Mouse (Mus musculus): ENCODE data around the gene 4921511M17Rik. TPM values are rescaled to one million over a fixed set of nuclear protein-coding genes. Genes with fewer than 3 reads are reported as not detected.
"Not testable (repeated sequence)": the region's sequence is repeated elsewhere in the genome, so short reads cannot be mapped to it uniquely, and the experiment has no call there.

4921511M17Rik gene
- total RNA-seq (2021), result not detected
- long read RNA-seq, experiment 1, result 0 reads
- long read RNA-seq, experiment 2, result 0 reads

DNA sequence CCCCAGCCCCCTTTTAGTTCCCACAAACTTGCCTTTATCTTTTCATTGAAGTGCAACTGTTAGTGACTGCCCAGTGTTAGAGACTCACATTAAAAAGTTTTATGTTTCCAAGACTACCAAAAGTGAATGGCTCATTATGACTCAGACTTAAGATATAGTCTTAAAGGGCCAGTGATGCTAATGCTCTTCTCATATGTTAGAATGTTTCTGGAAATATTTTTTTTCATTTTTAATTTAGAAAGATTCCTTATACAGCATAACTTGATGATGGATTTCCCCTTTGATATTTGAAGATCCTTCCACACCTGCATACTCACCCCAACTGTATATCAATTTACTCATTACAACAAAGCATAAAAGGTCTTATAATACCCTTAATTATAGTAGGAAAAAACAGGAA is at the start of gene 4921511M17Rik:
4921511M17Rik (minus strand) TSS at position 101 of the 400 bp plus-strand sequence.
- DNase-seq, result not testable (repeated sequence)

GRCm38 (mm10) chrX:154054939-154055338 is 21.3 kb upstream of the 4921511M17Rik start, which contains the start of gene Gm10057:
Gene Gm10057, minus strand, starts transcription at chrX:154055039.
- not testable (repeated sequence) for DNase-seq

DNA sequence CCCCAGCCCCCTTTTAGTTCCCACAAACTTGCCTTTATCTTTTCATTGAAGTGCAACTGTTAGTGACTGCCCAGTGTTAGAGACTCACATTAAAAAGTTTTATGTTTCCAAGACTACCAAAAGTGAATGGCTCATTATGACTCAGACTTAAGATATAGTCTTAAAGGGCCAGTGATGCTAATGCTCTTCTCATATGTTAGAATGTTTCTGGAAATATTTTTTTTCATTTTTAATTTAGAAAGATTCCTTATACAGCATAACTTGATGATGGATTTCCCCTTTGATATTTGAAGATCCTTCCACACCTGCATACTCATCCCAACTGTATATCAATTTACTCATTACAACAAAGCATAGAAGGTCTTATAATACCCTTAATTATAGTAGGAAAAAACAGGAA is 21.1 kb downstream of the 4921511M17Rik start, which contains the start of gene Samt1:
Samt1 (minus strand) TSS at position 101 of the 400 bp plus-strand sequence.
- DNase-seq, result not testable (repeated sequence)

DNA sequence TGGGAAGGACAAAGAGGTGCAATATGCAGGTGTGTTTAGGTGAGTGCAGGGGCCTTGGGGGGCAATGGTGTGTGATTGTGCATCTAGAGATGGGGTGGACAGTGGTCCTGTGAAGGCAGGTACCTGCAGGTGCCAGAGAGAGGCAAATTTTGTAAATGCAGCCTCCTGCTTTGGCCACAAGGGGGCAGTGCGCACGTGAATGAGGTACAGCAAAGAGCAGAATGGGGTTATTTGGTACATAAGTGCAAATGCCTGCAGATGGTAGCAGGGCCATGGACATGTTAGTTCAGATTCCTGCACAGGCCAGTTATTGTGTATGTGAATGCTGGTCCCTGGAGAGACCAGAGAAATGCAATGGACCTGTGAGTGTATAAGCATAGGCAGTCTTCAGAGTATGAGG is 56.7 kb downstream of the 4921511M17Rik start:
- DNase-seq, result not testable (repeated sequence)

DNA sequence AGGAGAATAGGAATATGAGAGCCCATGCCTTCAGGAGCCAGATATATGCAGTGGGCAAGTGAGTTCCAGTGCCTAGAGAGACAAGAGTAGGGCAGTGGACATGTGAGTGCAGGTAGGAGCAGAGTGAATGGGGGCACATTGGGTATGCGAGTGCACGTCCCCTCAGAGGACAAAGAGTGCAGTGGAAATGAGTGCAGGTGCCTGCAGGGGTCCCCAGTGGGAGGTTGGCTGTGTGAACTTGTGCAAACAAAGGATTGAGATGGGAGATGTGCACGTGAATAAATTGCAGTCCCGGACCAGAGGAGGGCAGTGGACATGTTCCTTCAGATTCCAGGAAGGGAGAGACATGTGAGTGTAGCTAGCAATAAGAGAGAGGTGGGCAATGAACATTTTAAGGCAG is 57.2 kb downstream of the 4921511M17Rik start:
- not testable (repeated sequence) for DNase-seq

GRCm38 (mm10) chrX:153974450-153974849 is 59.2 kb downstream of the 4921511M17Rik start:
- DNase-seq, result no peak

Other genes with a start within 250 kb of the 4921511M17Rik start
- under 1 TPM; 0.26 to 0.59 TPM for gene Spin2c, start 201.6 kb downstream of the 4921511M17Rik start, total RNA-seq (2021)
- gene Samt1, start 21.2 kb downstream of the 4921511M17Rik start, total RNA-seq (2021), result not detected
- not detected for gene Gm10057, start 21.2 kb upstream of the 4921511M17Rik start, total RNA-seq (2021)
- not detected for gene Gm15140, start 86.9 kb upstream of the 4921511M17Rik start, total RNA-seq (2021)